Mouse (Mus musculus) cerebral cortex, adult 2 months (tissue): ENCODE data around the gene Spata22.

ENCODE experiments used
- WGBS: fragments of 180-500 bp; shearing (Covaris S2); methylation state at CpG from one replicate; pipeline ENCODE4 v1.1.7; 2018; 5-methylcytosine and 5-hydroxymethylcytosine counted together

The Spata22 gene

GRCm38 (mm10) chr11:73329442-73329841, at the start of gene Spata22, which contains the start of the genes Aspa and Gm49340:
Gene Spata22, plus strand, starts transcription at chr11:73329741.
Gene Aspa, minus strand, starts transcription at chr11:73329596.
Gene Gm49340, plus strand, starts transcription at chr11:73329741.
- 89% methylated on average over 27 of the region's 27 CpGs for WGBS

DNA sequence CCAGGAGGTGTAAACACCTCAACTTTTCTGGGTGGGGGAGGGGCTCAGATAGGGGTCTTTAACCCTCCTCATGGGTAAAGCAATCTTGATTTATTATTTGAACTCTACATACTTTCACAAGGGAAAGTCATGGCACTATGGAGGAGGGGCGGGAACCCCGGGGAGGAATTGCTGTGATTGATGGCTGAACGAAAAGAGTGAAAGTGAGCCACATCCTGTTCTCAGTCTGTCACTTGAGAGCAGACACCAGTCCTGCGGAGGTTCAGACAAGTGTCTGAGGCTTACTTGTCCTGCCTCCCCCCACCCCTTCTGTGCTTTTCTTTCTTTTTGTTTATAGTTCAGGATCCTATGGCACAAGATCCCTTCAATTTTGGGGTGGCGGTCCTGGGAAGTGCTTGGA, 48.8 kb upstream of the Spata22 start:
- WGBS: 59% methylated on average over 5 of the region's 5 CpGs

GRCm38 (mm10) chr11:73281528-73282027, 48.0 kb upstream of the Spata22 start:
- 1% methylated on average over 16 of the region's 16 CpGs for WGBS

DNA sequence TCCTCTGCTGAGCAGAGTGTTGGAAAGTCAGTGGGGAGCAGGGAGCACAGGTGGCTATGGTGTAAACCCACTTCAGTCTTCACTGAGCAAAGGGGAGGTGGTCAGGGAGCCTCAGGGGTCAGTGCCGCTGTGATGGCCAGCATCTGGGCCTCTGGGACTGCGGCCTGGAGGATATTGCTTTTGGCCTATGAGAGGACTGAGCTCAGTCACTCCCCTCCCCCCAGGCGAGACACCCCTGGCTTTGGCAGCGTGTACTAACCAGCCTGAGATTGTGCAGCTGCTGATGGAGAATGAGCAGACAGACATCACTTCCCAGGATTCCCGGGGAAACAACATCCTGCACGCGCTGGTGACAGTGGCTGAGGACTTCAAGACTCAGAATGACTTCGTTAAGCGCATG, 46.2 kb upstream of the Spata22 start:
- 73% methylated on average over 9 of the region's 9 CpGs for WGBS

- WGBS: 52% methylated on average over 1 of the region's 1 CpGs
Observed at GRCm38 (mm10) chr11:73283926-73284325, 45.6 kb upstream of the Spata22 start.

GRCm38 (mm10) chr11:73289621-73290020, 39.9 kb upstream of the Spata22 start:
- 67% methylated on average over 1 of the region's 1 CpGs for WGBS

- 39% methylated on average over 2 of the region's 2 CpGs for WGBS
Observed at GRCm38 (mm10) chr11:73303123-73303522, 26.4 kb upstream of the Spata22 start.

- WGBS: 53% methylated on average over 3 of the region's 3 CpGs
Observed at GRCm38 (mm10) chr11:73315961-73316360, 13.6 kb upstream of the Spata22 start.

GRCm38 (mm10) chr11:73318581-73318980, 11.0 kb upstream of the Spata22 start:
- 84% methylated on average over 2 of the region's 2 CpGs for WGBS

- WGBS: 93% methylated on average over 13 of the region's 13 CpGs
Observed at GRCm38 (mm10) chr11:73321064-73321463, 8.5 kb upstream of the Spata22 start.

DNA sequence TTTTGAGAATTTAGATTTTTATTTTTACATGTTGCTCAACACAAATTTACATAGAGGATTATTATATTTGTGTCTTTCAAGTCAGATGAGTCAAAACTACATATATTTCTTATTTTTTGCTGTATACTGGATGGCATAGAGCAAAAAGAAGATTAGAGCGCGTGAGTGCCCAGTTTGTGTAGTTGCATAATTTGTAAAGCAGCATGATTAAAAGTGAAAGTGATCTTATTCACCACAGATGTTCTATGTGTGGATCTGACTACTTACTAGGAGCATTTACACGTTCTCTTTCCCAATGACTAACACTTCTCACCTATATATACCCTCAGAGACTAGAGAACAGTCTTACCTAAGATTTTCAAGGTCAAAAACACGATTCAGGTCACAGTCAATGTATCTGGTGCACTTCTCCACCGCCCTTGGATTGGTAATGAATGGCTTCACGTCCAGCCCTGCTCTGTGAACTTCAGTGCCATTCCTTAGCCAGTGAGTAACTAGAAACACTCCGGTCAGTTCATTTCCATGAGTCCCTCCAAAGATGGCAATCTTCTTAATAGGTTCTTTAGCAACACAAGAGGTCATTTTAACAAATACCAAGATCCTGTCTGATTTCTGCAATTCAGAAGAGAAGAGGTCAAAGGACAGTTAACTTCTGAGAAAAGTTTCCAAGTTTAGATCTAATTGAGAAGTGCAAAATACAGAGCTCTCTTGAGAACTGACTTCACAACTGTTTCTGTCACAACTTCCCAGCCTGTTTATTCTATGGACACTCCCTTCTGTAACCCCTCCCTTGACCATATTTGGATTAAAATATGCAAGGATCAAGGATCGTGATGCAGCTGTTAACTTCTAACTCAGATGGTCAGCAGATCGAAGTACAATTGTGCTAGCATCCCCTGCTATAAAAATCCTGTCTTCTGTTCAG, 5.4 kb upstream of the Spata22 start:
- 67% methylated on average over 9 of the region's 9 CpGs for WGBS

DNA sequence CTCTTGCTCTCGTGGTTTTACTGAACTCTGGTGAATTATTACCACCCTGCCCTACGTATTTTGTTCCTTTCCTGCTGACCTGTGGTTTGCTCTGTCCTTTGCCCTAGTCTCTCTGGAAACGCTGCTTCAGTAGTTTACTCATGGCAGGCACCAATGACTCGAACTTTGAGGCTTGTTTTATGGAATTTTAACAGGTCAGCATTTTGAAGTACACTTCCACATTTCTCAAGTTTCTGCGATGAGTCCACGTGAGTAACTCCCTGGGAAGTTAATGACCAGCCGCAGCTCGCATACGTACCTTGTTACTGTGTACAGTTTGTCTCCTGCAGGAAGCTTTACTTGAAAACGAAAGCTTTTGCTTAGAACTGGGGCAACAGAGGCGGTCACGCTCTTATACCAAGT, 3.1 kb upstream of the Spata22 start:
- WGBS: 58% methylated on average over 12 of the region's 12 CpGs

DNA sequence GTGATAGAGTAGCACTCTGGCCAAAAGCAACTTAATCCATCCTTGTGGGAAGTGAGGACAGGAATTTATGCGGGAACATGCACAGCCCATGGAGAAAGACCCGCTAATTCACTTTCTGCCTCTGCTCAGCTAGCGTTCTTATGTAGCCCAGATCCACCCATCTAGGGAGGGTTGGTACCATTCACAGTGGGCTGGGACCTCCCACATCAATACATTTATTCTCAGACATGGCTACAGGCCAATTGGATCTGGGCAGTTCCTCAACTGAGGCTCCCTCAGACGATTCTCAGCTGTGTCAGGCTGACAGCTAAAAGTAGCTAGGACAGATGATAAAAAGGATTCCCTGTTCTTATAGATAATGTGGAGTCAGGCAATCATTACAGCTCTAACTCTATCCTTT, 2.2 kb upstream of the Spata22 start:
- 46% methylated on average over 4 of the region's 4 CpGs for WGBS

- 68% methylated on average over 2 of the region's 2 CpGs for WGBS
Observed at GRCm38 (mm10) chr11:73333357-73333756, 3.8 kb downstream of the Spata22 start.

- WGBS: 84% methylated on average over 4 of the region's 4 CpGs
Observed at GRCm38 (mm10) chr11:73336919-73337318, 7.4 kb downstream of the Spata22 start.

GRCm38 (mm10) chr11:73350483-73350882, 20.9 kb downstream of the Spata22 start, which contains the start of gene Olfr20:
Gene Olfr20, plus strand, starts transcription at chr11:73350783.
- 41% methylated on average over 3 of the region's 3 CpGs for WGBS

- 83% methylated on average over 2 of the region's 2 CpGs for WGBS
Observed at GRCm38 (mm10) chr11:73370946-73371345, 41.4 kb downstream of the Spata22 start, which contains the start of gene Olfr376. Gene Olfr376, plus strand, starts transcription at chr11:73371246.

GRCm38 (mm10) chr11:73395374-73395773, 65.8 kb downstream of the Spata22 start:
- WGBS: 73% methylated on average over 4 of the region's 4 CpGs
